In the genomic region with DNA sequence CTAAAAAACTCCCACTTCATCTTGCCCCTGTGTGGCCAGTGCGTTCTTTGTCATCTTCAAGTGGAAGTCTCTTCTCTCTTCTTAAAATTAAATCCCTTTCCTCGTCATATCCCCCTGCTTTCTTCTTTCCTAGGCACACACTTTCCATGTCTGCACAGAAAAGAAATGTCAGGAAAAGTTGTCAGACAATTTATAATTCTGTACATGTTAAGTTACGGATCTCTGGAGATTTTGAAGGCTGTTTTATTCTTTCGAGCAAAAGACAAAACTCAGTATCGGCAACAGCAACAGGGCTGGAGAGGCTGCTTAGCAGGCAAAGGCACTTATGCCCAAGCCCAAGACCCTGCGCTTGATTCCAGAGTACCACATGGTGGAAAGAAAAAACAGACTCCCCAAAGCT, we compare ENCODE assay signal across 9 mouse cellular contexts.
DNase-seq lines count a peak whose midpoint lies in the region; ATAC-seq and TF ChIP-seq lines count a peak whose summit lies in the region.
"Had no signal": no experiment of that assay in that cellular context is flagged by ENCODE, and none has a peak within 500 bp of the region (broad histone marks: within the 10 kb centered on the region; RNA-seq: fewer than 3 reads in every experiment).

No protein-coding gene starts in this region.

- H3K9ac ChIP-seq in kidney, postnatal 0 days (ENCODE audit: low read depth, low read length) = no peak overlapping the region
- peak overlapping the region; percentile 39; the same call in 1 of the 2 replicates for H3K9ac ChIP-seq in forebrain, embryonic 11.5 days (ENCODE audit: low read length)
- H3K9ac ChIP-seq in neural tube, embryonic 13.5 days = no peak overlapping the region

- no peaks in the 10 kb centered on the region; the same call in 1 of the 2 replicates for H3K4me1 ChIP-seq in kidney, postnatal 0 days (replicated peaks; ENCODE audit: insufficient read depth, low read length)
- H3K4me1 ChIP-seq in forebrain, embryonic 11.5 days (replicated peaks; ENCODE audit: control insufficient read depth, insufficient read depth, low read length) = peaks cover 2% of the 10 kb centered on the region; the same call in 1 of the 2 replicates
- peaks cover 41% of the 10 kb centered on the region for H3K4me1 ChIP-seq in limb, embryonic 10.5 days
- peaks cover 33% of the 10 kb centered on the region for H3K4me1 ChIP-seq in neural tube, embryonic 13.5 days (replicated peaks)

- no peak for DNase-seq in kidney, postnatal 0 days (ENCODE audit: low spot score)
- no peak for DNase-seq in kidney, postnatal 4 days
- DNase-seq in forebrain, embryonic 11.5 days (ENCODE audit: low spot score) = no peak
- no peak for DNase-seq in limb, embryonic 10.5 days (ENCODE audit: low spot score)
- no peak for DNase-seq in cerebellum, adult 11-12 months
- no peak for DNase-seq in yolk sac, embryonic 10.5 days (ENCODE audit: low spot score)
- DNase-seq in natural killer cell, adult 2 months (ENCODE audit: low spot score in 2 of 2) = no peak
- DNase-seq: lung, postnatal 4 days had no signal

- no peaks in the 10 kb centered on the region for H3K27me3 ChIP-seq in kidney, postnatal 0 days (ENCODE audit: insufficient read depth, low read length)
- no peaks in the 10 kb centered on the region for H3K27me3 ChIP-seq in forebrain, embryonic 11.5 days (ENCODE audit: control insufficient read depth, insufficient read depth, low read length)
- no peaks in the 10 kb centered on the region; the same call in 1 of the 2 replicates for H3K27me3 ChIP-seq in limb, embryonic 10.5 days (ENCODE audit: low read depth, poor library complexity, severe bottlenecking)
- H3K27me3 ChIP-seq in neural tube, embryonic 13.5 days = no peaks in the 10 kb centered on the region

- no peak for TF ChIP-seq CTCF in kidney, postnatal 0 days (IDR thresholded peaks at IDR 0.05; ENCODE audit: low read depth)

- no peak overlapping the region for H3K4me3 ChIP-seq in kidney, postnatal 0 days (replicated peaks; ENCODE audit: low read depth, low read length)
- no peak overlapping the region; the same call in 1 of the 2 replicates for H3K4me3 ChIP-seq in forebrain, embryonic 11.5 days (ENCODE audit: low read depth, low read length)
- peak overlapping the region; percentile 56 for H3K4me3 ChIP-seq in limb, embryonic 10.5 days
- H3K4me3 ChIP-seq in neural tube, embryonic 13.5 days = no peak overlapping the region

- no peaks in the 10 kb centered on the region for H3K9me3 ChIP-seq in kidney, postnatal 0 days (replicated peaks; ENCODE audit: low read length)
- H3K9me3 ChIP-seq in forebrain, embryonic 11.5 days (ENCODE audit: control insufficient read depth, low read length) = no peaks in the 10 kb centered on the region
- no peaks in the 10 kb centered on the region for H3K9me3 ChIP-seq in limb, embryonic 10.5 days (replicated peaks)
- H3K9me3 ChIP-seq in neural tube, embryonic 13.5 days = no peaks in the 10 kb centered on the region

- no peaks in the 10 kb centered on the region for H3K36me3 ChIP-seq in kidney, postnatal 0 days (ENCODE audit: insufficient read depth, low read length)
- no peaks in the 10 kb centered on the region for H3K36me3 ChIP-seq in forebrain, embryonic 11.5 days (ENCODE audit: control insufficient read depth, insufficient read depth, low read length)
- no peaks in the 10 kb centered on the region for H3K36me3 ChIP-seq in limb, embryonic 10.5 days
- no peaks in the 10 kb centered on the region for H3K36me3 ChIP-seq in neural tube, embryonic 13.5 days

- peak overlapping the region; percentile 81 for H3K4me2 ChIP-seq in kidney, postnatal 0 days (ENCODE audit: low read length)
- peak overlapping the region; percentile 54 for H3K4me2 ChIP-seq in forebrain, embryonic 11.5 days (ENCODE audit: low read depth, low read length, severe bottlenecking)
- peak overlapping the region; percentile 82 for H3K4me2 ChIP-seq in neural tube, embryonic 13.5 days

- ATAC-seq in kidney, postnatal 0 days (replicated peaks; ENCODE audit: low FRiP score, low read depth) = no peak
- no peak for ATAC-seq in forebrain, embryonic 11.5 days (replicated peaks; ENCODE audit: low FRiP score)
- no peak for ATAC-seq in neural tube, embryonic 13.5 days (ENCODE audit: low read depth)

- 18% methylated on average over 6 of the region's 6 CpGs for WGBS in kidney, postnatal 0 days
- 25% methylated on average over 6 of the region's 6 CpGs for WGBS in forebrain, embryonic 11.5 days
- WGBS in limb, embryonic 10.5 days = 24% methylated on average over 6 of the region's 6 CpGs
- 19% methylated on average over 6 of the region's 6 CpGs for WGBS in neural tube, embryonic 13.5 days

- H3K27ac ChIP-seq in kidney, postnatal 0 days = no peak overlapping the region
- H3K27ac ChIP-seq in forebrain, embryonic 11.5 days (ENCODE audit: low read depth, low read length) = no peak overlapping the region
- peak overlapping the region; percentile 82 for H3K27ac ChIP-seq in limb, embryonic 10.5 days
- H3K27ac ChIP-seq in neural tube, embryonic 13.5 days (replicated peaks) = no peak overlapping the region
